Mouse (Mus musculus) frontal cortex, adult (tissue): ENCODE data around the gene Vps13c.

ENCODE experiments used
- ATAC-seq: cut with Nextera tagmentation; 2 replicates; pipeline ENCODE4 v1.9.2; 2017; ENCODE audit warnings: mild to moderate bottlenecking, moderate library complexity, mixed read lengths; ENCODE audit not compliant: low TSS enrichment

Gene Vps13c

DNA sequence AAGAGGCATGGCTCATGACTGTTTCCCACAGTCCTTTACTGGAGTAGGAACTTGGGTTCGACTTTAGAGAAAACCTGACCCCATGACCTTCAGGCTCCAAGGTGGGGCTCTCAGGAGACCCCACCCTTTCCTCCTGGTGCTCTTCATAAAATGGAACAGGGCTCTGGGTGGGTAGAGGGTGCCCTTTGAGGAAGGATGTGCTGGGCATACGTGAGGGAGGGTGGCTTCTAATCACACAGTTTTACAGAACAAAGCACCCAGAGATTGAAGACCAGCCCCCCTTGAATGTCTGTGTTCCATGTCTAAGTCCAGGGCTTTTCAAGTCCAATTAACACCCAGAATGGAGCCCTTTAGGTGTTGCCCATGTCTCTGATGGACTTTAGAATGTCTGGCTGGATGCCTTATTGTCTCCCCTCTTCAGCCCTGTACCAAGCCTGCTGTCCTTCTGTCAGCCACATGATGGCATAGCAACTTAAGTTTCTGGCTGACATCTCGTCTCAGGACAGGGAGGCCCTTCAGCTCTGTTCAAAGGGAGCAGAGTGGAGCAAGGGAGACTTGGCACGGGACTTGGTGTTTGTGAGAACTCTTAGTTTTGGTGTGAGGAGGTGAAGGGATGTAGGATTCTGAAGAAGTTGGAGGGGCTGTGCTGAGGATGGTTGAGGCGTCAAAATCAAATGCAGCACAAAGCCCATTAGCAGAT is 176.2 kb downstream of the Vps13c start:
- ATAC-seq: peak; percentile 89

DNA sequence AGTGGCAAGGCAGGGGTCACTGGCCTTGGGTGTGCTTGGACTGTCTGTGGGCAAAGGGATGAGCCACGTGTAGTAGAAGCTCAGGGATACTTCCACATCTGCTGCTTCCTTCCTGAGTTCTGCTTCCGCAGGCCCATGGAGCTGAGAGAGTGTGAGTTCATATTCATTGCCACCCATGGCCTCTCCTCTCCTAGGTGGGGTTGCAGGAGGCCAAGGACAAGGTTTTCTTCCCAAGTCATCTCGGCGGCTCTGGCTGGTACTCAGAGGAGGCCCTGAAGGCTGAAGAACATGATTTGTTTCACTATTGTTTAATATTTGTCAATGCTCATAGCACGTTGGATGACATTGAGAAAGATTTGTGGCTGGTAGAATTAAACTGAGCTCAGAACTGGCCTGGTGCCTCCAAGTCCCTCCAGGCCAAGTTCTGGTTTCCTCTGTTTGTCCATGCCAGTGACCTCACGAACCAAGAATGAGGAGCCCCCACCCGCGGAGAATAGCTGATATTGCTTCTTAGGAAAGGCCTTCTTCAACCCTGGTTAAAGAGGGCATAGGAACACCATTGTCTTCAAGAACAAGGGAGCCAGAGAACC is 180.7 kb downstream of the Vps13c start:
- ATAC-seq: no peak

DNA sequence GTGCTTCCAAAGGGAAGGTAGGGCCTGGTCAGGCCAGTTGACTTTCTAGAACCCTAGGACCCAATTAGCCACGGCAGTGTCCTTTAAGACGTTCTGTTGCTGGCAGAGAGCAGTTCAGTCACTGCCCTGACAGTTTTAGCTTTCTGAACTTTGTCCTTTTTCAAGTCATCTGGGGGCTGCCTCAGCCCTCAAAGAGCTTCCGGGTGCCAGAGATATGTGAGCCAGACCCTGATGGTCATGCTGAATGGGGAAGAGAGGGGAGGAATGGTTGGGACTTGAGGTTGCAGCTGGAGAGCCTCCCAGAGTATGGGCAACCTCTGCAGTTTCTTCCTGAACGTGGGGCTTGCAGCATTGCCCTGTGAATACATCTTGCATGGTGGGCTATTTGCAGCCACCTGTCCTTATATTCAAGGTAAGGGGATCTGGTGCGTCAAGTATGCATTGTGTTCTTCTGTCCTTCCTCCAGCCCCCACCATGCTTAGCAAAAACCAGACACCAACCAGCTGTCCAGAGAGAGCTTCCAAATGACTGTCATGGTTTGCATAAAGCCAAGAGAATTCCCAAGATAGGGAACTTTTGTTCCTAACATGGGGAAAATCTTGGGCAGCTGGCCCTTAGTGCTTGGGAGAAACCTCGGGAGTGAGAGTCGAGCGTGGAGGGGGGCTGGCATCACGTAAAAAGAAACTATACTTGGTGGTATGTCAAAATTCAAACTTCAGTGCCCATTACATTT is 182.3 kb downstream of the Vps13c start:
- no peak for ATAC-seq

DNA sequence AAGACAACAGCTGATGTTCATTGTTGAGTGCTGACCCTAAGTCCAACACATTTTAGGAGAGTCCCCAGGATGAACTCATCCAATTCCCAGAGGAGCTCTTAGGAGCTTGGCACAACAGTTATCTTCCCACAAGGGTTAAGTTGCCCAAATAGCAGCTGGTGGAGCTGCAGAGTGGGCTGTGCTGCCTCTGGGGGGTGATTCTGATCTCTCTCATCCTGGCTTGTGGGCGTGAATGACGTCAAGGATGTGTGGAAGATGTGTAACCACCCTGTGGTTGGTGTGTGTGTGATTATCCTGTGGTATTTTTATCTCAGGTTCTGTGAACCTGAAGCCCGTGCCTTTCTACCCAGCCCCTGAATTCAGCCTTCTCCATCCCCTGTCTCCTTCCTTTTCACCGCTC is 188.4 kb downstream of the Vps13c start:
- peak; percentile 62; the same call in 1 of the 2 replicates for ATAC-seq

DNA sequence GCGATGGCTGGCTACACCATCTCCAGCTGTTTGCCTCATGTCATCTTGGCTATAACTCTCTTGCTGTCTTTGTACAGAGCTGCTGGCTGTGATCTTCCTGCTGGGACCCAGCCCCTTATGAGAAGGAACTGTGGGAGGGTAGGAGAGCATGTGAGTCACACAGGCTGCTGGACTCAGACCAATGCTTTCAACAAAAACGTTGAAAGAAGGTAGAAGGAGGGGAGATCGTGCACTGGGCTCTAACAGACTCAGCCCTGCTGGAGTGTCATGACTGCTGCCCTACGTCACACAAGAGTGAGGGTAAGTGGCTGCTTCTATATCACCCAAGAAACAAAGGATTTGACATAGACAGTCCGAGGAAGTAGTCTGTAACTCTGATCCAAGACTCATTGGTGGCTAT is 193.6 kb downstream of the Vps13c start:
- no peak for ATAC-seq
